Comparison of ENCODE assay signal across 20 mouse cellular contexts in the genomic region with DNA sequence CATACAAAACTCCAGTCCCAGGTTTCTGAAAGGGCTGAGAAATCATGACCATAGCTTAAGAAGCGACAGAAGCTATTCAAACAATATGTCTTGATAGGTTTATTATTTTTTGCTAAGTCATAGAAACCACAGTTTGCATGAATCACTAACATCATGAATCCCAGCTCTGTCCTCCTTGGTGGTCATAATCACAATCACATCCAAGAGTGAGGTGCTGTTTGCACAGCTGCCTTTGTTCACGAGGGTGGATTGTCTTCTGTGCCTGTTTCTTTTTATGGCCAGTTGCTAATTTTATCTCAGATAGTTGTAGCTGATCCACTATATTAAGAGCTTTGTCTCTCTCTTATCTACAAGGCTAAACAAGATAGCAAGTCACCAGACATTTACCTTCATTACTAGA.
DNase-seq lines count a peak whose midpoint lies in the region; ATAC-seq and TF ChIP-seq lines count a peak whose summit lies in the region.
"Had no signal": no experiment of that assay in that cellular context is flagged by ENCODE, and none has a peak within 500 bp of the region (broad histone marks: within the 10 kb centered on the region; RNA-seq: fewer than 3 reads in every experiment).

No protein-coding gene starts in this region.

- TF ChIP-seq POLR2A in embryonic fibroblast, embryonic 13.5 days (IDR thresholded peaks at IDR 0.05; ENCODE audit: low read depth, low read length) = no peak

- no peaks in the 10 kb centered on the region for H3K27me3 ChIP-seq in intestine, embryonic 16.5 days (replicated peaks; ENCODE audit: control insufficient read depth, insufficient read depth, low read length)
- H3K27me3 ChIP-seq: CH12.LX; embryonic facial prominence, embryonic 13.5 days; forebrain, embryonic 13.5 days; heart, embryonic 13.5 days; hindbrain, embryonic 13.5 days had no signal

- 0 out of 2 replicates have a peak overlapping the region, but pooled peaks have one; percentile 25 for H3K27ac ChIP-seq in embryonic fibroblast, embryonic 13.5 days (ENCODE audit: insufficient read depth, low read length)
- H3K27ac ChIP-seq in intestine, embryonic 16.5 days (ENCODE audit: low read length) = no peak overlapping the region
- H3K27ac ChIP-seq: embryonic facial prominence, embryonic 13.5 days; forebrain, embryonic 13.5 days; heart, embryonic 13.5 days; hindbrain, embryonic 13.5 days had no signal

- ATAC-seq in intestine, embryonic 16.5 days = peak; percentile 76
- ATAC-seq: forebrain, embryonic 13.5 days; forebrain, postnatal 0 days had no signal

- H3K4me3 ChIP-seq in embryonic fibroblast, embryonic 13.5 days (ENCODE audit: insufficient read depth, low read length) = no peak overlapping the region
- H3K4me3 ChIP-seq in intestine, embryonic 16.5 days (ENCODE audit: low read length) = no peak overlapping the region
- H3K4me3 ChIP-seq: embryonic facial prominence, embryonic 13.5 days; forebrain, embryonic 13.5 days; heart, embryonic 13.5 days; hindbrain, embryonic 13.5 days had no signal

- WGBS in intestine, embryonic 16.5 days = 53% methylated on average over 2 of the region's 2 CpGs

- no peaks in the 10 kb centered on the region for H3K36me3 ChIP-seq in intestine, embryonic 16.5 days (ENCODE audit: control insufficient read depth, insufficient read depth, low read length)
- H3K36me3 ChIP-seq: embryonic facial prominence, embryonic 13.5 days; heart, embryonic 13.5 days; hindbrain, embryonic 13.5 days had no signal

- H3K9me3 ChIP-seq in intestine, embryonic 16.5 days (ENCODE audit: control insufficient read depth, low read length) = no peaks in the 10 kb centered on the region
- H3K9me3 ChIP-seq: embryonic facial prominence, embryonic 13.5 days; forebrain, embryonic 13.5 days; heart, embryonic 13.5 days; hindbrain, embryonic 13.5 days had no signal

- peaks cover 13% of the 10 kb centered on the region for H3K4me1 ChIP-seq in embryonic fibroblast, embryonic 13.5 days (ENCODE audit: control insufficient read depth, insufficient read depth, low read length)
- 0 out of 2 replicates have a peak, but pooled peaks cover 2% of the 10 kb centered on the region for H3K4me1 ChIP-seq in intestine, embryonic 16.5 days (ENCODE audit: control insufficient read depth, insufficient read depth, low read length)
- H3K4me1 ChIP-seq: embryonic facial prominence, embryonic 13.5 days; forebrain, embryonic 13.5 days; heart, embryonic 13.5 days; hindbrain, embryonic 13.5 days had no signal

- no peak overlapping the region for H3K4me2 ChIP-seq in intestine, embryonic 16.5 days (ENCODE audit: low read depth, low read length)
- H3K4me2 ChIP-seq: embryonic facial prominence, embryonic 13.5 days; forebrain, embryonic 13.5 days; heart, embryonic 13.5 days; hindbrain, embryonic 13.5 days had no signal

- no peak overlapping the region for H3K9ac ChIP-seq in intestine, embryonic 16.5 days (ENCODE audit: low read depth, low read length)
- H3K9ac ChIP-seq: embryonic facial prominence, embryonic 13.5 days; forebrain, embryonic 13.5 days; forebrain, postnatal 0 days; heart, embryonic 13.5 days; hindbrain, embryonic 13.5 days had no signal

- DNase-seq in 416B (ENCODE audit: low read depth) = peak; percentile 1
- no peak for DNase-seq in gastrocnemius, postnatal 10 days
- DNase-seq in kidney, adult 9 months = no peak
- DNase-seq in lung, postnatal 36 days = no peak
- DNase-seq in adrenal gland, adult 8-10 months = no peak
- DNase-seq: adrenal gland, adult 2 months; adrenal gland, postnatal 36 days; cerebellum, adult 8-10 months; cerebellum, postnatal 14 days; forebrain, postnatal 0 days; gastrocnemius, postnatal 25 days; heart, postnatal 36 days; kidney, adult 18-20 months had no signal

- TF ChIP-seq CTCF in embryonic fibroblast, embryonic 13.5 days (IDR thresholded peaks at IDR 0.05; ENCODE audit: borderline replicate concordance, insufficient read depth, low read length) = no peak
